Comparison of ENCODE assay signal across 9 mouse cellular contexts in genomic region chr17:12758701-12759455, GRCm38 (mm10). TPM values are rescaled to one million over a fixed set of nuclear protein-coding genes. Genes with fewer than 3 reads are reported as not detected.
A peak's percentile ranks its signal among the peaks of the same experiment; 100 is the strongest.
DNase-seq lines count a peak whose midpoint lies in the region; ATAC-seq and TF ChIP-seq lines count a peak whose summit lies in the region.
"Had no signal": no experiment of that assay in that cellular context is flagged by ENCODE, and none has a peak within 500 bp of the region (broad histone marks: within the 10 kb centered on the region; RNA-seq: fewer than 3 reads in every experiment).

No protein-coding gene starts in this region.

- H3K36me3 ChIP-seq in kidney, postnatal 0 days (ENCODE audit: insufficient read depth, low read length): 0 out of 2 replicates have a peak, but pooled peaks cover 4% of the 10 kb centered on the region
- peaks cover 33% of the 10 kb centered on the region for H3K36me3 ChIP-seq in limb, embryonic 15.5 days
- H3K36me3 ChIP-seq: neural tube, embryonic 12.5 days had no signal

- H3K27ac ChIP-seq in cerebellum, adult 2 months (ENCODE audit: insufficient read depth, low read length): peak overlapping the region; percentile 76
- H3K27ac ChIP-seq in kidney, postnatal 0 days: 0 out of 2 replicates have a peak overlapping the region, but pooled peaks have one; percentile 3
- peak overlapping the region; percentile 43 for H3K27ac ChIP-seq in brown adipose tissue, adult 24 weeks (replicated peaks; ENCODE audit: low read depth, low read length)
- peak overlapping the region; percentile 51 for H3K27ac ChIP-seq in limb, embryonic 15.5 days
- H3K27ac ChIP-seq: neural tube, embryonic 12.5 days had no signal

- no peak for ATAC-seq in kidney, postnatal 0 days (replicated peaks; ENCODE audit: low FRiP score, low read depth)
- ATAC-seq in limb, embryonic 15.5 days (ENCODE audit: insufficient number of reproducible peaks, low FRiP score, low TSS enrichment, low read depth): no peak

- H3K9ac ChIP-seq in kidney, postnatal 0 days (ENCODE audit: low read depth, low read length): no peak overlapping the region
- H3K9ac ChIP-seq in limb, embryonic 15.5 days: no peak overlapping the region
- H3K9ac ChIP-seq: neural tube, embryonic 12.5 days had no signal

- no peak for TF ChIP-seq POLR2A in cerebellum, adult 2 months (IDR thresholded peaks at IDR 0.05; ENCODE audit: borderline replicate concordance, insufficient read depth, low read length)

- H3K27me3 ChIP-seq in cerebellum, adult 2 months (ENCODE audit: control insufficient read depth, insufficient read depth, low read length): no peaks in the 10 kb centered on the region; the same call in 1 of the 2 replicates
- no peaks in the 10 kb centered on the region for H3K27me3 ChIP-seq in kidney, postnatal 0 days (ENCODE audit: insufficient read depth, low read length)
- H3K27me3 ChIP-seq in limb, embryonic 15.5 days: no peaks in the 10 kb centered on the region
- H3K27me3 ChIP-seq: neural tube, embryonic 12.5 days had no signal

- no peak for TF ChIP-seq CTCF in cerebellum, adult 2 months (IDR thresholded peaks at IDR 0.05; ENCODE audit: borderline replicate concordance, insufficient read depth, low read depth, low read length)
- no peak for TF ChIP-seq CTCF in kidney, postnatal 0 days (IDR thresholded peaks at IDR 0.05; ENCODE audit: low read depth)

- peaks cover 57% of the 10 kb centered on the region for H3K4me1 ChIP-seq in cerebellum, adult 2 months (ENCODE audit: control insufficient read depth, insufficient read depth, low read length)
- H3K4me1 ChIP-seq in kidney, postnatal 0 days (replicated peaks; ENCODE audit: insufficient read depth, low read length): peaks cover 22% of the 10 kb centered on the region; the same call in 1 of the 2 replicates
- peaks cover 54% of the 10 kb centered on the region for H3K4me1 ChIP-seq in brown adipose tissue, adult 24 weeks (ENCODE audit: control insufficient read depth, insufficient read depth, insufficient read length, low read length)
- H3K4me1 ChIP-seq in limb, embryonic 15.5 days: peaks cover 76% of the 10 kb centered on the region

- H3K9me3 ChIP-seq in kidney, postnatal 0 days (replicated peaks; ENCODE audit: low read length): no peaks in the 10 kb centered on the region
- H3K9me3 ChIP-seq in limb, embryonic 15.5 days: no peaks in the 10 kb centered on the region
- H3K9me3 ChIP-seq: neural tube, embryonic 12.5 days had no signal

- 54% methylated on average over 12 of the region's 12 CpGs for WGBS in cerebellum, adult 2 months
- 73% methylated on average over 12 of the region's 12 CpGs for WGBS in kidney, postnatal 0 days
- WGBS in limb, embryonic 15.5 days: 82% methylated on average over 12 of the region's 12 CpGs

- peak; percentile 50 to 70 for DNase-seq in cerebellum, adult 2 months
- no peak for DNase-seq in cerebellum, postnatal 4 days (ENCODE audit: low spot score in 2 of 2)
- no peak for DNase-seq in kidney, postnatal 0 days (ENCODE audit: low spot score)
- DNase-seq in kidney, adult 11 months: no peak
- DNase-seq in frontal cortex, postnatal 36 days (ENCODE audit: low spot score in 2 of 2): no peak
- DNase-seq in thymus, postnatal 25 days: no peak

- no peak overlapping the region for H3K4me2 ChIP-seq in kidney, postnatal 0 days (ENCODE audit: low read length)
- H3K4me2 ChIP-seq in limb, embryonic 15.5 days: no peak overlapping the region
- H3K4me2 ChIP-seq: neural tube, embryonic 12.5 days had no signal

- H3K4me3 ChIP-seq in cerebellum, adult 2 months (replicated peaks; ENCODE audit: insufficient read depth, low read depth, low read length): no peak overlapping the region
- no peak overlapping the region for H3K4me3 ChIP-seq in kidney, postnatal 0 days (replicated peaks; ENCODE audit: low read depth, low read length)
- H3K4me3 ChIP-seq in brown adipose tissue, adult 24 weeks (ENCODE audit: insufficient read depth, low read depth, low read length): no peak overlapping the region
- no peak overlapping the region for H3K4me3 ChIP-seq in limb, embryonic 15.5 days
- H3K4me3 ChIP-seq: neural tube, embryonic 12.5 days had no signal

RNA-seq across cellular contexts. Expression of gene Igf2r, which starts 10.6 kb away (rescaled TPM):
- polyA plus RNA-seq in cerebellum, adult 2 months (2012; rRNA removed): 18.1 and 19.7 TPM in 2 replicates
- polyA plus RNA-seq in kidney, postnatal 0 days (2015; fragmentation: Nextera tagmentation; extraction: Ambion mirVana): 16.1 and 16.7 TPM in 2 replicates
- 15.7 and 16.3 TPM in 2 replicates for polyA plus RNA-seq in brown adipose tissue, adult 24 weeks (2012; ENCODE audit: insufficient read depth, insufficient read length, missing spikeins)
- 45.0 TPM in 2 replicates for polyA plus RNA-seq in limb, embryonic 15.5 days (2015; fragmentation: Nextera tagmentation; extraction: Ambion mirVana)

Comparison
In these comparisons a context has a peak if more than half of its experiments do, and no peak if none do; other contexts are left out.
1. DNase-seq: peak in cerebellum, adult 2 months (2 of 2); none in cerebellum, postnatal 4 days (0 of 2), kidney, postnatal 0 days (single experiment), kidney, adult 11 months (single experiment), frontal cortex, postnatal 36 days (0 of 2) and thymus, postnatal 25 days (single experiment).
2. H3K27ac ChIP-seq: peak in every context shown above with its lines; median percentile 76 in cerebellum, adult 2 months; 51 in limb, embryonic 15.5 days; 43 in brown adipose tissue, adult 24 weeks; 3 in kidney, postnatal 0 days.